Mouse (Mus musculus) kidney, adult 11 months (tissue): ENCODE results near the gene Hebp2.

ENCODE experiments used
- DNase-seq: peaks from one replicate; pipeline ENCODE4 v3.0.0; 2022

Hebp2 gene

DNA sequence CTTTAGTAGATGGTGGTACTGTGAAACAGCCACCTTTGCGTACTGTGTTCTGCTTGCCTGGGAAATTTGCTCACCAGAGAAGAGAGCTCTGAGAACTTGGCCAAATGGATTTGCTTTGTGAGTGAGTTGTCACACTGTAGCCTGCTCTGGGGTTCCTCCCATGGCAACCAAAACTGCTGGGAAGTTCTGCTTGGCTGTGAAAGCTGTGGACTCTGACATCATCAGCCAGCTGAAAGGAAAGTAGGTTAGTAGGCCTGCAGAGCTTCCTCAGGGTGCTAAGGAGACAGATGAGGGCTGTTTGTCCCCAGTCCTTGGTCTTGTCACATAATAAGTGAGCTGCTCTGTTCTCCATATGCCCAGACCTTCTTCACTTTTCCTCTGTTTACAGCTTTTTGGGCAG lies 37.3 kb downstream of the Hebp2 start:
- DNase-seq: no peak

DNA sequence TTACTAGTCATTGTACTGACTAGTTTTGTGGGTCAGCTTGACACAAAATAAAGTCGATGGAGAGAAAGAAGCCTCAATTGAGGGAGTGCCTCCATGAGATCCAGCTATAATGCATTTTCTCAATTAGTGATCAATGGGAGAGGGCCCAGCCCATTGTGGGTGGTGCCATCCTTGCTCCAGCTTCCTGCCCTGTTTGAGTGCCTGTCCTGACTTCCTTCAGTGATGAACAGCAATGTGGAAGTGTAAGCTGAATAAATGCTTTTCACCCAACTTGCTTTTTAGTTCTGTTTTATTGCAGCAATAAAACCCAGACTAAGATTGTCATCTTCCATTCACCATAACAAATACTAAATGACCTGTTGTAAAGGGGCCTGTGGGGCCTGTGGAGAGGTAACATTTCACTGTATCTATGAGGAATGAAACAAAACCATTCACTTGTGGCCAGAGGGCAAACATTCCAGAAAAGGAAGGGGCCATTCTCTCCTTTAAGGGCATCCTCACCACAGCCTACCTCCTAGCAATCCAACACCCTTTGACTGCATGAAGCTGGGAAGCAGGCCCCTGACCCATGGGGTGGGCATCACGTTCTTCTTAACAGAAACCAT lies 37.9 kb downstream of the Hebp2 start:
- no peak for DNase-seq

DNA sequence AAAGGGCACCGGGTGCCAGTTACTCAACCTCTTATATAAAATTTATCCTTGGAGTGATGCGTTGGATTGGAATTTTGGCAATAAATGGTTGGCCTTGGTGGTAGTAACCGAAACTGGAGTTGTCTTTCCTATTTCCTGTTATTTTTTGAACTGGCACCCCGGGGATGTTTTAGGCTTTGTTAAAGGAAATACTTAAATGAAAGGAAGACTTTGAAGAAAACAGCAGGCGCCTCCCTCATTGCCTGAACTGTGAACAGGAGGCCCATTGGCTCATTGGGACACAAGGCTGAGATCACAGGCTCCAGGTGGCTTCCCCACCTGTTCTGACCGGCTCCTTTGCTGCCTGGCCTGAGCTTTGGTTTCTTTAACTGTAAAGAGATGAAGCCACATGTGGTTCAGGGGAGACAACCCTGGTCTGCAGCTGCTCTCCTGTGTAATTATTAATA lies 39.4 kb downstream of the Hebp2 start:
- DNase-seq: no peak

DNA sequence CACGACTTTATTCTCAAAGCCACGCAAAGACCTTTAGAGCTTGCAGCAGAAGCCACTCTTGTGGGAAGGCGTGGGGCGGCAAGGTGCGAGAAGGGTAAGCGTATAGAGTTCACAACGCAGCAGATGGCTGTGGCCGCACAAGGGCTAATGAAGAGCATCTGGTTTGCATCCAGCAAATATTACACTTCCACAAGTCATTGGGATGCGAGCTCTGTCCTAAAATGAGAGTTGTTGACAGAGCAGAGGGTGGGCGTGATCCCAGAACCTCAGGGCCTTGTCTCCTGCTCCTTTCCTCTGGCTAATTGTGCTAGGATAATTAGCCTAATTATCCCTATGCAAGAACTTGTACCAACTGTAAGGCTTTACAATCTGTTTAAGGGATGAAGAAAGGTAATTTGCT lies 40.2 kb downstream of the Hebp2 start:
- DNase-seq: no peak

DNA sequence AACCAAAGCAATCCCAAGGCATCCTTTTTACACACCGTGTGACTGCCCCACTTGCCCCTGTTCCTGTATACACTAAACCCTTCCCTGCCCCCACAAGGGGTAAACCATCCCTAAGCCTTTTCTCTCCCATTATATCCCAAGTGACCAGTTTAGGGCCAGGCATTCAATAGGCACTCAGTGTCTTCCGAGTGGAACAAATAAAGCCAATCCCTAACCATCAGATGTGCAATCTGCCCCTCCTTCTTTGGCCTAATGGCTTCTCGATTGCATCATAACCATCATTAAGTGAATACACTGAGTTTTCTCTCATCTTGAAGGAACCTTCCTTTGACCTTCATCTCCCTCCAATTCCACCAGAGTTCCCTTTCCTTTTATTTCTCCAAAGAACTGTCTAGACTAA lies 43.9 kb downstream of the Hebp2 start:
- DNase-seq: no peak

DNA sequence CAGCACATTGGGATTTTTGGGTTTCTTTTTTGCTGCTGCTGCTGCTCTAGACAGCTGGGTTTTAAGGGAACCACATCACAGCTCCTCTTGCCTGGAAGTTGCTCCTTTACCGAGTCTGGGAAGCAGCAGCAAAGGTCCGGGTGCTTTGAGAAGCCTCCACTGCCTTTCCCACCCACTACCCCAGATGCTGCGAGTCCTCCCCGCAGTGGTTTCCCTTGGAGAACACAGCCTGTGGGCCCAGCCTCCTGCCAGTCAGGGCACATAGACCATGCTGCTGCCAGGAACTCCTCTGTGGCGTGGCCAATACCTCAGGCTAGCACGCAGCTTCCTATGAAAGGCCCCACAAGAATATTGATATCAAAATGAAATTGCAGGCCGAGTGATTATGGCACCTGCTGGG lies 48.8 kb downstream of the Hebp2 start:
- DNase-seq: no peak

DNA sequence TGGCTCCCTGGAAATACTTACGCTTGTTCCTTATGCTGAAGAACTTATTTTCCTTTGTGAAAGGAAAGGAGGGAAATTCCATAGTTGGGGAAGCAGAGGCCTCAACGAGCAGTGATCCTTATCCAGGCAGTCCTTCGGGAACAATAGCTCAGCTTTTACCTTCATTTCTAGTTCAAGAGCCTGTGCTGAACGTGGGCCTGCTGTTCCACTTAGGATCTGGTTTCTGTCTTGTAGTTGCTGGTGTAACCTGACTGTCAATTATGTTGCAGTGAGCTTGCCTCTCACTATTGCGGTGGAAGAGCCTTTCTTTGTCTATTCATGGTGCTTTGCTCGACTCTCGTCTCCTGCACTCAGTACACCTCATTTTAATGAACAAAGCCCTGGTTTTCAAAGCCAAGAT lies 51.6 kb downstream of the Hebp2 start:
- DNase-seq: no peak

DNA sequence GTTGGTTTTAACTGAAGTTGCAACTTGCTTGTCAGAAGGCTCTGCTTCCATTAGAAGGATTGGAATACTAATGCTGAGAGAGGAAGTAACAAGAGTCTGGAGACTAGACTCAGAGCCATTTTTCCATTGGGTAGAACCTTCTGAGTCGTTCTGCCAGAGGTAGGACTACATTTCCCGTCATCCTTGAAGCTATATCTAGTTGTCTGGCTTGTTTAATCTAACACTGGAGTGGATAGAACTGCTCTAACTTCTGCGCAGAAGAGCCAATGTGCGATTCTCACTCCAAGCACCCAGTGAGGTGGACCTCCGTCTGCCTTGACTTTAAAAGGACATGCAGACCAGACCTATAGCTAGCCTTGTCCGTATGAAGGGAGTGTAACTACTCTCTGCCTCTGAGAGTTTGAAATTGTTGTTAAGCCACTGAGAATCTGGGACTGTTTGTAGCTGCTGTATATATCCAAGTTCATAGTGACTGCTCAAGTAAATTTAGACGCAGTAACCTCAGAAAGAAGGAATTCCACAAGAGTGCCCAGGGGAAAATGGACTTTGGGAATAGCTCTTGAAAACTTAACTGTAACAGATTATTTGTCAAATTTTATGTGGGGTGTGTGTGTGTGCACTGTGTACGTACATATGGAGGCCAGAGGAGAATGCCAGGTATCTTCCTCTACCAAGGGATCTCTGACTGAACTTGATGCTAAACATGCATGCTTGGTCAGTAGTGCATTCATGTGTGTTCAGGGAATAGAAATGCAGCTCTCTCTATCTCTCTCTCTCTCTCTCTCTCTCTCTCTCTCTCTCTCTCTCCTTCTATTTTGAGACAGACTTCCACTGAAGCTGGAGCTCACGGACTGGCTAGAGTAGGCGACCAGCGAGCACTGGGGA lies 52.6 kb downstream of the Hebp2 start:
- DNase-seq: no peak

DNA sequence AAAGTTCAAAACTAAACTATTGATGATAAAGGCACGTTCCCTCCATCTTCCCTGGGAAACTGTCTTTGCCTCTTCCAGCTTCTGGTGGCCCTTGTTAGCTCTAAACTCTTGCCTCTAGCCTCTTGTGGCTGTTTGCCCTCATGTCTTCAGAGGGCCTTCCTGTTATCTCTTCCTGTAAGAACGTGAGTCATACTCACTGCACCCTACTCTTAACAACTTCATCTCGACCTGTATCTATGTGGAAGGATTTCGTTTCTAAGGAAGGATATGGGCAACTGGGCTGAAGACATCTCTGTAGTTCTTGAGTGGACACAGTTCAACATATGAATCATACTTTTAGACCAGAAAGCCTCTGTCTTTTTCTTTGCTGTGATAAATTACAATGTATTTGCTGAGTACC lies 53.9 kb downstream of the Hebp2 start:
- DNase-seq: no peak

DNA sequence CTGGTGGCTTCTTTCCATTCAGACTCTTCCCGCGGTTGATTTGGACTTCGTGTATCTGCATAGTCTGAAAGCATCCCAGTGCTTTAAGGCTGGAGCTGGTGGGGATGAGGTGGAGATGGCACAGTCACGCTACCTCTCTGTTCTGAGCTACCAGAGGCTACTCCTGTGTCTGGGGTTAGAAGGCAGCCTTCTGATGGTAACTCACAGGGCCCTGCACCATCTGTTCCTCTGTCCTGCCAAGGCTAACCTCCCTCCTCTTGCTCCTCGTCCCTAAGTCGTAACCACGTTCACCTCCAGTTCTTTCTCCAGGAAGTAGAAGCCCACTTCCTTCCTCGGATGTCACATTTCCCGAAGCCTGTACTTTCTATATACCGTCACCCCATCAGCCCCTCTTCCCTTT lies 55.9 kb downstream of the Hebp2 start:
- no peak for DNase-seq
